Mouse (Mus musculus): ENCODE measurements at regions not wholly inside any gene's neighbourhood (a gene's known extent, or its start where the extent isn't known, plus 50 kb on each side); places are given as distances from the start of the nearest gene placed in this dataset.
"Not testable (repeated sequence)": the region's sequence is repeated elsewhere in the genome, so short reads cannot be mapped to it uniquely, and the experiment has no call there.

- no peak for DNase-seq (ENCODE audit: low spot score in 2 of 2)
- intact Hi-C loops (cut with DNase I): no loop called here
Observed at GRCm38 (mm10) chr10:118041068-118041467, 100.5 kb upstream of the Mdm1 start.

- intact Hi-C loops (cut with DNase I): no loop called here
- DNase-seq (ENCODE audit: low spot score in 2 of 2): no peak
Observed at GRCm38 (mm10) chr10:118043761-118044160, 97.8 kb upstream of the Mdm1 start.

GRCm38 (mm10) chr10:118044840-118045239, 96.8 kb upstream of the Mdm1 start:
- no peak for DNase-seq (ENCODE audit: low spot score in 2 of 2)
- intact Hi-C loops (cut with DNase I): no loop called here

GRCm38 (mm10) chr10:118045427-118045826, 96.2 kb upstream of the Mdm1 start:
- intact Hi-C loops (cut with DNase I): no loop called here
- no peak for DNase-seq (ENCODE audit: low spot score in 2 of 2)

- intact Hi-C loops (cut with DNase I): no loop called here
- DNase-seq (ENCODE audit: low spot score in 2 of 2): no peak
Observed at GRCm38 (mm10) chr10:118046328-118046727, 95.3 kb upstream of the Mdm1 start.

- intact Hi-C loops (cut with DNase I): no loop called here
- no peak for DNase-seq (ENCODE audit: low spot score in 2 of 2)
Observed at GRCm38 (mm10) chr10:118046831-118047230, 94.8 kb upstream of the Mdm1 start.

GRCm38 (mm10) chr10:118049330-118049729, 92.3 kb upstream of the Mdm1 start:
- DNase-seq (ENCODE audit: low spot score in 2 of 2): peak; percentile 14 to 26
- intact Hi-C loops (cut with DNase I): no loop called here

GRCm38 (mm10) chr10:118050152-118050641, 91.4 kb upstream of the Mdm1 start:
- intact Hi-C loops (cut with DNase I): no loop called here
- no peak for DNase-seq (ENCODE audit: low spot score in 2 of 2)

- intact Hi-C loops (cut with DNase I): no loop called here
- peak; percentile 13 to 19 for DNase-seq (ENCODE audit: low spot score in 2 of 2)
Observed at GRCm38 (mm10) chr10:118052042-118052441, 89.6 kb upstream of the Mdm1 start.

GRCm38 (mm10) chr10:118052477-118052876, 89.1 kb upstream of the Mdm1 start:
- no peak for DNase-seq (ENCODE audit: low spot score in 2 of 2)
- intact Hi-C loops (cut with DNase I): no loop called here

- DNase-seq (ENCODE audit: low spot score in 2 of 2): no peak
- intact Hi-C loops (cut with DNase I): no loop called here
Observed at GRCm38 (mm10) chr10:118053037-118053436, 88.6 kb upstream of the Mdm1 start.

- intact Hi-C loops (cut with DNase I): no loop called here
- DNase-seq (ENCODE audit: low spot score in 2 of 2): no peak
Observed at GRCm38 (mm10) chr10:118056789-118057271, 84.8 kb upstream of the Mdm1 start.

- DNase-seq (ENCODE audit: low spot score in 2 of 2): no peak
Observed at GRCm38 (mm10) chr10:118057516-118057915, 84.1 kb upstream of the Mdm1 start.

GRCm38 (mm10) chr10:118064816-118065216, 76.8 kb upstream of the Mdm1 start:
- no peak for DNase-seq (ENCODE audit: low spot score in 2 of 2)
- intact Hi-C loops (cut with DNase I): no loop called here

More at GRCm38 (mm10) chr10:118057516-118057915, 84.1 kb upstream of the Mdm1 start:
- intact Hi-C loops (cut with DNase I): no loop called here

- intact Hi-C loops (cut with DNase I); DNase-seq (ENCODE audit: low spot score in 2 of 2): not testable (repeated sequence)
Observed at GRCm38 (mm10) chr10:118076341-118076740, 65.3 kb upstream of the Mdm1 start.

GRCm38 (mm10) chr10:118081636-118082166, 59.9 kb upstream of the Mdm1 start:
- DNase-seq (ENCODE audit: low spot score in 2 of 2): no peak
- intact Hi-C loops (cut with DNase I): no loop called here

GRCm38 (mm10) chr10:118083035-118083720, 58.4 kb upstream of the Mdm1 start:
- intact Hi-C loops (cut with DNase I): no loop called here
- DNase-seq (ENCODE audit: low spot score in 2 of 2): no peak

GRCm38 (mm10) chr10:118083721-118084075, 57.9 kb upstream of the Mdm1 start:
- intact Hi-C loops (cut with DNase I): no loop called here
- DNase-seq (ENCODE audit: low spot score in 2 of 2): no peak

GRCm38 (mm10) chr10:118085046-118085983, 56.3 kb upstream of the Mdm1 start:
- DNase-seq (ENCODE audit: low spot score in 2 of 2): peak in 1 of 2 experiments; percentile 16

More at GRCm38 (mm10) chr10:118085046-118085983, 56.3 kb upstream of the Mdm1 start:
- intact Hi-C loops (cut with DNase I): no loop called here

Measured in left cerebral cortex, postnatal 14 days (tissue).